Mouse (Mus musculus) urinary bladder, postnatal 4 days (tissue): ENCODE results near the gene Ccnd2.
A peak's percentile ranks its signal among the peaks of the same experiment; 100 is the strongest.

Source experiments
- DNase-seq, 2 experiments: peaks; one replicate each; pipeline ENCODE4 v3.0.0; 2021 to 2022; ENCODE audit warnings: low spot score in 2 of 2

Gene Ccnd2

DNA sequence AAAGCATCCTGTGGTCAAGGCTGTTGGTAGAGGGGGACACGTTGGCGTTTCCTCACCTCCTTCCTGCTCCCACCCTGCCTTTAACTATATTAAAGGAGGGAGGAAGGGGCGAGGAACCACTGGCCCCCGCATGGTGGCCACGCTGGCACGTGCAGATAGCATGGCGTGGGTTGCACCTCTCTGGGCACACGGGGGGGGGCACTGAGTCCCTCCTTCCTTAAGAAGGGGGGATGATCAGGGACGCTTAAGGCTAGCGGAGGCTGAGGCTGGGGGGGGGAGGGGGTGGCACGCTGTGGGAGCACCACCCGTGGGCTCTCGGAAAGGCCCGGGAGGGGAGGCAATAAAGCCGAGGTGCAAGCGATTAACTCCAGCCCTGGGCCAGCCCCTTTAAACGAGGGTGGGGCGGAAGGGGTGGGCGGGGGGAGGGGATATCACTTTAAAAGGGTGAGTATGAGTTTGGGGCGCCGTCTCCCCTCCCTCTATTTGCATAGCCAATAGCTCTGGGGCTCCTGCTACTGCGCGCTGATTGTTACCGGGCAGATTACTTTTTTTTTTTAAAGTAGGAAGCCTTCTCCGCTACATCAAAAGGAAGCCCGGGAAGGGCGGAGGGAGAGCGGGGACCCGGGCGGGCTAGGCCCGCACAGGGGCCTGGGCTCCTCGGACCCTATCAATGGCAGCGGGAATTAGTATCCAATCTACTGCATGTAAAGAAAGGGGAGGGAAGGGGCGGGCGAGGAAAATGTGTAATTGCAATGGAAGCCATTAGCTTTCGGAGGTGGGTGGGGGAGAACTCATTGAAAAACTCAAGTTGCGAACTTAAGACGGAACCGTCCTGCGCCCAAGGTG is at the start of gene Ccnd2:
Gene Ccnd2 (minus strand): TSS at position 88 of the 846 bp plus-strand sequence.
- DNase-seq, result peak in 1 of 2 experiments; percentile 64

DNA sequence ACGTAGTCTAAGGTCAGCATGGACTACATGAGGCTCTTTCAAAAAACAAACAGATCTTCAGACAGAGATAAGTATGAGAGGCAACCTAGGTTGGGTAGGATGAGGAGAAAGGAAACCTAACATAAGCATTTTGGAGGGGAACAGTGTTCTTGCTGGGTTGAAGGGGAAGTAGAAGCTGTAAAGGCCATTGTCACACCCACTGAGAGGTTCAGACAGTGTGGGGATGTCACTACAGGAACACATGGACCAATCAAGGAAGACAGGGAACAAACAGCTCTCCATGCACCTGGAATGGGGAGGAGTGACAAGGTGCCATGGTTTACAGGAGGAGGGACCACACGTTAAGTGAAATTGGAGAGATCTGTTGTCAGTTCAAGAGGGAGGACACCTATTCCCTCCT is 45.0 kb upstream of the Ccnd2 start:
- DNase-seq, result no peak

DNA sequence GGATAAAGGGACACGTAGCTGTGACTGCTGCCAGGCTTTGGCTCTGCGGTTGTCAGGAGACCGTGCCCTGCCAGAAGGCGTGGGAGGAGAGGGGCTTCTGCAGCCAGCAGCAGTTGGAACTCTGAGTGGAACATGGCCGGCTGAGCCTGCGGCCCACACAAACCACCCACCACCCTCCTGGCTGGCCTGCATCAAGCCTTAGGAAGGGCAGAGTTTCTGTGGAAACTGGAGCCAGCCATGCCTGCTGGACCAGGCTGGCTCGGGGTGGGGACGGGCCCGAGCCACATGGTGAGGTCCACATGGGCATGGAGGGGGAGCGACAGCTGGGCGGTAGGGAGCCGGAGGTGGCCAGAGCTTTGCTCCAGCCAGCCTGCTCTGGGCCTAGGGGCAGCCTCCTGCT is 29.3 kb upstream of the Ccnd2 start:
- peak in 1 of 2 experiments; percentile 25 for DNase-seq

DNA sequence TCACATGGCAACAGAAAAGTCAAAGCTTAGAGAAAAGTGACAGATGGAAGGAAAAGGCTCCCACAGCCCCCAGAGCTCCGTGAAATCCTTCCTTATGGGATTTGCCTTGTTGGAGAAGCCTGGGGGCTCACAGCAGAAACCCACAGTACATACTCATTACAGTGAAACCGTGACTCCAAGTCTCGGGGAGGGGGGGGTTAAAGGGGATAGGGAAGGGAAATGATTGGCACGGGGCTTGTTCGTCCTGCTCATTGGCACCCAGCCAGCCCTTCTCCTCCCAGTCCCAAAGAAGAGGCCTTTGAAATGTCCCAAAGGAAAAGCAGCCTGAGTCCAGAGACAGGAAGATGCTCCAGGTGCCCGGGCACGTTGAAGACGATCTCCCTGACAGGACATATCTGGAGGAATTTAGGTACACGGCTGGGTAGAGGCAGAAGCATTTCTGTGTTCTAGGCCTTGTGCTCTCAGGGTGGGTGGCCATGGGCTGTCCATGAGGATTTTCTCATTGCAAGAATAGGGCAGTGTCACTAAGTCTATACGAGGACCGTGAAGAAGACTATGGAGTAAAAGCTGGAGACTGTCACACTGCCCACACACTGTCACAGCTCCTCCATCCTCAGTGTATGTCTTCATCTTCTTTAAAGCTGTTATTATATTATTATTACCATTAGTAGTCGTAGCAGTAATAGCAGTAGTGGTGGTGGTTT is 27.2 kb upstream of the Ccnd2 start:
- DNase-seq, result no peak

DNA sequence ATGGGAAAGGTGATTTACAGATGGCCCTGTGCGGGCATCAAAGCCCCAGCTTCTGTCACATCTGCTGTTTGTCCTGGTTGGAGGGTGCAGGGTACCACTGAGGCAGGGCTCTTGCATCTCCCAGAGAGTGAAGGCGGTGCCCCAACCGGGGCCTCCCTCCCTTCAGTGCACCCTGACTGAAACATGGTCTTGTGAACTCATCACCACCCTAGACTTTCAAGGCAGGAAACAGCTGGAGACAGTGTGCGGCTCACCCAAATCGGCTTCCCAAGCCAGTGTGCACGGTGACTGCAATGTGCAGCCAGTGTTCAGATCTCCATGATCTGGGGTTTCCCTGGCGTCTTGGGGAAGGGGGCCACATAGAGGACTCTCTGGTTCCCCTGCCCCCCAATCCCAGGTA is 26.0 kb upstream of the Ccnd2 start:
- DNase-seq, result no peak

DNA sequence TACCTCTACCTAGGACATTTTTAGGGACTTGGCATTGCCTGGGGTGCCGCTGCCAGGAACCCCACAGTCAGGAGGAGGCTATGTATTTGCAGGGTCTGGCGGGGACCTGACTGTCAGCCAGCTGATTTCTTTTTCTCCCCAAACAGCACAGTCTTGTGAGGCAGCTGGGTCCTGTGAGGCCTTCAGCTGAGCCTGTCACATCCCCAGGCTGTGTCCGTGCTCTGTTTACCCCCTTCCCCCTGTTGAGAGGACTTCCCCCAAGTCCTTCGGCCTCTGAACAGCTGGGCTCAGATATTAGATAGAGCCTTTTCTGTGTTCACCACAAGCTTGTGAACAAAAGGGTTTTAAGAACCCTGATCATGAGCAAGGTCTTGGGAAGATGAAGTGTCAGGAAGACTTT is 25.4 kb upstream of the Ccnd2 start:
- no peak for DNase-seq

DNA sequence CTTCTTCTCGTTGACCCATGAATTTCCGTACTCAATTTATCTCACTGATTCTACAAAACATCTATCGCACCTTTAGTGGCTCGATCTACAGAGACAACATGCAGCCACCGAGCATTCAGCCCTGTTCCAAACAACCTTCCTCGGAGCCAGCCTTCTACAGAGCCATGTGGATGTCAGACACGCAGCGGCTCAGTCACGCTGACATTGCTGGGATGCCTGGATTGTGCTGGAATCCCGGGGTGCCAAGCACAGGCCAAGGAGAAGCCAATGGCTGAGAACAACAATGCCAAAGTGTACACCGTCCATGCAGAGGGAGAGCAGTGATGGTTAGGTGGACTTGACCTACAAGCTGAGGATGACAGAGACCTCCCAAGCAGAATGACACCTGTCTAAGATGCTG is 20.5 kb upstream of the Ccnd2 start:
- no peak for DNase-seq

DNA sequence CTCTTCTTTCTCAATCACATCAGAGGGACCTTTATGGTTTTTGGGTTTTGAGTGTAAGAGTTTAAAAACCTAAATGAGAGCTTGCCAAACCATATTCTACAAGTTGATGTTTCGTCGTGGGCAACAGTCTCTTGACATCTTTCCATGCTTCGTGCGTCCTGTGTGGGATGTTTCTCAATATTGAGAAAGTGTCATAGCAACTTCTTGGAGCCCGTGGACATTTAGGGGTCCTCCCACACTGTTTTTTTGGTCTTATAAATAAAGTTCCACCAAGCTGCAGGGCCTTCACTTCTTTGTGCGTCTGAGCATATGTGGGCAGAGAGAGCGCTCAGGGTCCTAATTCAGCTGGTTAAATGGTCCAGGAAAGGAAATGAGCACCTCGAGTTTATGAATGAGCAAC is 18.7 kb upstream of the Ccnd2 start:
- no peak for DNase-seq

DNA sequence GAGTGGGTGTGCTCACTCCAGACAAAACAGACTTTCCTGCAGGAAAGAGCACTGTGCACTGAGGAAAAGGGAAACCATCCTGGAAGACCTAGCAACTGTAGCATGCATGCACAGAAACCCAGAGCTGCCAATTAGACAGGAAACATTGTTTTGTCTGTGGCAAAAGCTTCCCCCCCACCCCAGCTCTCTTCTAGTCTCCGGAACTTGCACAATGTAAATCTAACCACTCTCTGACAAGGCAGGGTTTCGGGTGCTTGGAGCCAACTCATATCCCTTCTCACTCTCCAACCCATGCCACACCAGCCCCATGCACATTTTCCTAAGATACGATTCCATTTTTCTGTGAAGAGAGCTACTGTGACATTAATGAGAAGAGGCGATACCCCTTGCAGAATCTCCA is 13.7 kb upstream of the Ccnd2 start:
- DNase-seq, result no peak

DNA sequence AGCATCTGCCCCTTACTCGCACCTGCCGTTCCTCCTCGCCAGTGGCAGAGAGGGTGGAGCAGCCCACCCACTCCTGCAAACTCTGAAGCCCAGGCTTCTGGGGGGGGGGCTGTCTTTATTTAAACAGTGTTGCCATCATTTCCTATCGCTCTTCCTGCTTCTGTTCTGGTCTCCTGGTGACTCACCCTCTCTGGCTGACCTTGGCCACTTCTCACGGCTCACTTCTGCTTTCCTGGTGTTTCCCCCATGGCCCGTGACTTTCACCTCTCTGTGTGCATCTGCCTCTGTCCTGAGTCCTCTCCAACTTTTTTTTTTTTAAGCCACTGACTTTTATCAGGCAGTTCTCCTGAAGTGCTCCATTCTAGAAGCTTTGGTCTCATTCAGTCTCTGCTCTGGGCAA is 10.8 kb upstream of the Ccnd2 start:
- no peak for DNase-seq

DNA sequence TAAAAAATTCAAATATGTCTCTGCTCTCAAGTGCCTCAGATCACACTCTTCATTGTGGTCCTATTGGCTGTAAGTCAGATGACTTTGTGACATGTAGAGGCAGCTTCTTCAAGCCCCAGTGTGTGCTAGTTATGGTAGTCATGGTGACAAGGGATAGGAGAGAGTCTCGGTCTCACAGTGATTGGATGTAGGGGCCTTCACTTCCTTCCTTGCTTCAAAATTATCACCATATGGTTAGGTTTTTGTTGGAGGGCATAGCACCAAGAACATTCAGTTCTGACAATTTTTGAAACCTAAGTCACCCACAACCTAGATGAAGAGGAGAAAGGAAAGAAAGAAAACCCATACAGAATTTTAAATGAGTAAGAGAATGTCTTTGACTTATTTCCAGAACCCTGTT is 5.3 kb upstream of the Ccnd2 start:
- no peak for DNase-seq

DNA sequence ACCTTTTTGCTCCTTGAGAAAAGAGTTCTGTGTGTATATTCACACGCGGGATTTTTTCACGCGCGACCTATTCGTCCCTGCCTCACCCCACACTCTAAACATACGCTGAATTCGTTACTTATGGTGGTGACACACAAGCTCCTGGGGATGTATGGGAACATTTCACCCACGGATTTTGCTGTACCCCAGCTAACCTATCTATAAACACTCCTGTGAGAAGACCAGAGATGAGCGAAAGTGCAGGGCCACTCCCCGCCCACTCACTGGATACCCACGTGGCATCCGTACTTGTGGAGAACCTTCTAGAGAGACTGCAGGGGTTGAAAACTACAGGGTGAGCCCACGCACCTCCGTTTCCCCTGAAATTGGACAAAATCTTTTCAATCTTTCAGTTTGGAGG is 3.5 kb upstream of the Ccnd2 start:
- DNase-seq, result no peak

DNA sequence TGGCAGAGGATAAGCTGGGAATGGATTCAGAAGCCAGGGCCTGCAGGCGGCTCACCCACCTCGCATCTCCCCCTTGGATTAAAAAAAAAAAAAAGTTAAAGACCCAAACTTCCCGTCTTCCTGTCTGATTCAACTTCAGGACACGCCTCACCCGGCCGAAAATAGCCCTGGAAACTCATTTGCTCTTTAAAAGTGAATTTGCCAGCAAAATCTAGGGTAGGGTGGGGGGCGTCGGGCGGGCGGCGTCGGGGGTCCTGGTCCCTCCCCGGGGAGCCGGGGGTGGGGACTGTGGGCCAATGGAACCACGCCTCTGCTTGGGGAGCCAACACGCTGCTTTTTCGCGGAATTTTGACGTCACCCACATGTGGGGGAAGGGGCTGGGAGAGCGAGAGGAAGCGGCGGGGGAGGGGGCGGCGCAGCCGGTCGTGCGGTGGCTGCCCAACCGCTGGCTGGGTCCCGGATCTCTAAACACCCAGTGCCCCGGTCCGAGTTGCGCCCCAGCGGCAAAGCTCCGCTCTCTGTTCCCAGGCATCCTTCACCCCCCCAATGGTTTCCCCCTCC is 2.8 kb upstream of the Ccnd2 start:
- peak; percentile 71 to 81 for DNase-seq

DNA sequence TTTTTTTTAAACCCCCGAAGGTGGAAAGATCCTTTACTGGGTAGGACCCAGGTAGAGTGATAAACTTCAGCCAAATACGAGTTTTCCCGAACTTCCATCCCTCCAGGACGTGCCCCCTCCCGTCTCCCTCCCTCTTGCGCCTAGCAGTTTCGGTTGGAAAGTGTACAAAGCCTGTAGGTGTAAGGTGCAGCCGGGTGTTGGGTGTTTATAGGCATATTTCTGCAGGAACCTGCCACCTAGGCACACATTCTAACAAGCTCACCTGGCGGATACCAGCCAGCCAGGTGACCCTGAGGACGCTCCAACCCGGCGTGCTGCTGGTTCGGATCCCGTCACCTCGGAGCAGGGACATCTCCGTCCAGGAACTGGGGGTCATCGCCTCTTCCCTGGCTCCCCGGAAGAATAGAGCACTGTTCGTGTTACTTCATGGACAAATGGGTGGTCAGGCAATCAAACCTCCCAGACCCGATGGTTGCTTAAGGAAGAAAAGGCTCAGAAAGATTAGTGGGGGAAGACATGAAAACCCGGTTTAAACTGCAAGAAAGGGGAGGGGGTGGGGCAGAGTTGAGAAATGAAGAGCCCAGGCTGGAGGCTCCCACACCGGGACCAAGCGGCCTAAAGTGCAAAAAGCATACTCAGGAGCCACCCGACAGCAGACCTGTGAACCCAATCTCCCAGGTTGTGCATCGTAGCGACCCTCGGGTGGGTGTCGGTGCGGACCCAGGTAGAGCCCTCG is 2.1 kb upstream of the Ccnd2 start:
- no peak for DNase-seq

DNA sequence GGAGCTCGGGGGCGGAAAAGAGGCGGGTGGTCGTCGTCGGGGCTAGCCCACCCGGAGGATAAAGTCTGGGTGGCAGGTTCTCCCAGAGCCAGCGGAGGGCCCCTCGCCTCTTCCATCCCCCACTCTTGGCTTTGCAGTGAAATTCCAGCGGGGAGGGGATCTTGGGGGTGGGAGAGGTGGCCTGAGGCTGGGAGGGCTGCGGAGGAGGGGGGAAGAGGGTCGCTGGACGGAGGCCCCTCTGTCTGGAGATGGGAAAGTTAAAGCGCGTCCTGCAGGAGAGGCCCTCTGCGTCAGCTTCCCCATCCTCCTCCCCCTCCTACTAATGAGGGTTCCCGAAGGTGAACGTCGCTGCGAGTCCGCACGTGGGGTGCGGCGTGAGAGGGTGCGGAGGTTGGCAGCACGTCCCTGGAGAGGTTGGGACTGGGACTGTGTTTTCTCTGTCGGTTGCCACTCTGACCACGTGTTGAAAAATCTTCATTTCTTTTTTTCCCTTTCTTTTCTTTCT is 1.4 kb upstream of the Ccnd2 start:
- DNase-seq, result no peak

DNA sequence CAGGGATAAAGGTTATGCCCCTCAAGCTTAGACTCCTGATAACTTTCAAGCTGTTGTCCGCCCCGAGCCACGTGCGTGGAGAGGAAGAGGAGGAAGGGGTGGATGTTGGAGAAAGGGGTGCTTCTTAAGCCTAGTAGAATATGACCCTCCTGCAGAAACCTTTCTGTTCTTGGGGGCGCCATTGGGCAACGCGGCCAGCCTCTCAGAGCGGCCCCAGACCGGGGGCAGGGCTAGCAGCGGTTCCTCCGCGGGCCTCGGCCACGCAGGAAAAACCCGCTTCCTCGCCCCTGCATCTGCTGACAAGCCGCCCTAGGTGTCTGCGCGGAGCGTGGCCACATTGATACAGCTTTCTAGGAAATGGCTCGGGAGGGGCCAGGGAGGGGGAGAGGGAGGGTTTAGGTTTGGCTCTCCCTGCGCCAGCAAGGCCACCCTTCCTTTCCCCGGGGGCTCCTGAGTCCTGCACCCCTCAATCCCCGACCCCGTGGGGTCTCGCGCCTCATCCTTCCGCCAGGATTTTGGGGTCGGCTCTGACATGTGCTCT is 358 bp downstream of the Ccnd2 start:
- peak in 1 of 2 experiments; percentile 59 for DNase-seq

DNA sequence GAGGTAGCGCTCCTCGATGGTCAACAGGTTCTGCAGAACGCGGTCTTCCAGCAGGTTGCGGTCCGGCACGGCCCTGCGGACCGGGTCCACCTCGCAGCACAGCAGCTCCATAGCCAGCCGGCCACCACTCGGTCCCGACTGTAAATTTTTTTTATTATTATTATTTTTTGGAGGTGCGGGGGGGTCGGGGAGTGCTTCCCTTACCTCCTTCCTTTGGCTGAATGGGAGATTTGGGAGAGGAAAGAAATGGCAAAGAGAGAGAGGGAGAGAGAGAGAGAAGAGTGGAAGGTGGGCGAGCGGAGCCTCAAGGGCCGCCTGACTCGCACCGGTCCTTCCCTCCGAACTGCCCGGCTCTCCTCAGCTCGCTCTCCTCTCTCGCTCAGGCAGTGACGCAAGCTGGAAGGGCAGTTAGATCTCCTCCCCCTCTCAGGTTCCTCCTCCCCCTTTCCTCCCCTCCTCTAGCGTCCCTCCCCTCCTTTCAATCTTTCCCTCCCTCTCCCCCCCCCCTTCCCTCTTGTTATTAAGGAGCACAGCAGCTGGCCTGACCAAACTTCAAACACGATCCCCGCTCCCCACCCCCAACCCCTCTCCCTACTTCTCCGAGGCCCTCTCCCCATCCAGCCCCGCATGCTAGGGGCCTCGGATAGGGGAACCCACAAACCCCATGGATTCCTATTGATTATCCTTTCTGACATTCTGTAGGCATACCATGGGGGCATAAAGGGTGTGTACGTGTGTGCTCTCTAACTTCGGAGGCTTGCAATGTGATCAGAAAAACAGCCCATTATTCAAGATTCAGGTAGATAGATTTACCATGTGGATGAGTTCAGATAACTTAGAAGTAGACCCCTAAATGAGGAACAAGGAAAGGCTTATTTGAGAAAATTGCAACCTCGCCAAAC is 1.1 kb downstream of the Ccnd2 start:
- peak in 1 of 2 experiments; percentile 72 for DNase-seq

DNA sequence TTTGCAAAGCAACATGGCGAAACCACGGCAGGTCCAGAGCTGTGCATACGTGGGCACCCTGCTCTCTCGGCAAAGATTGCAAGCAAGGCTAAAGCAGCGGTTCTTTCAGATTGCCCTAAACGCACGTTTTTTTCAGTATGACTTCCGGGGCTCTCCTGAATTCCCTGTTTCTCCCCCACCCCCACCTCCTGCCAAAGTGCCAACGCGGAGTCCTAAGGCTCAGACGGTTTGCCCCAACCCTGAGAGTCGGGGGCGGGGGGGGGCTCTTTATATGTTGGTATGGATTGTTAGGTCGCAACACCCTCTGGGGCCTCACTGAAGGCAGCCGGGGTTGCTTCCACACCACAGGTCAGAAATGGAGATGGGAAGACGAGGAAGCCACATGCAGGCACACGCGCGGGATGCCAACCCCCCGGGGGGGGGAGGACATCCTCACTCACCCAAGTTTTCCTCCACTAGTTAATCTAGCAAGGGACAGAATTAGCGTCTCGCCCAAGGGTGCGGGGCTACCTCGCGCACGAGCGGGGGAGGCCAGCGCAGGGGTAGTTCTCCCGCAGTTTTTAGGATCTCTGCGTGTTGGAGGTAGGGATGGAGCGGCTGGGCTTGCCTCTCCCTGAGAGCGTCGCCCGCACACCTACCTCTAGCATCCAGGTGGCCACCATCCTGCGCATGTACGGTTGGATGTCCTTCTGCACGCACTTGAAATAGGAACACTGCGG is 1.9 kb downstream of the Ccnd2 start:
- no peak for DNase-seq

DNA sequence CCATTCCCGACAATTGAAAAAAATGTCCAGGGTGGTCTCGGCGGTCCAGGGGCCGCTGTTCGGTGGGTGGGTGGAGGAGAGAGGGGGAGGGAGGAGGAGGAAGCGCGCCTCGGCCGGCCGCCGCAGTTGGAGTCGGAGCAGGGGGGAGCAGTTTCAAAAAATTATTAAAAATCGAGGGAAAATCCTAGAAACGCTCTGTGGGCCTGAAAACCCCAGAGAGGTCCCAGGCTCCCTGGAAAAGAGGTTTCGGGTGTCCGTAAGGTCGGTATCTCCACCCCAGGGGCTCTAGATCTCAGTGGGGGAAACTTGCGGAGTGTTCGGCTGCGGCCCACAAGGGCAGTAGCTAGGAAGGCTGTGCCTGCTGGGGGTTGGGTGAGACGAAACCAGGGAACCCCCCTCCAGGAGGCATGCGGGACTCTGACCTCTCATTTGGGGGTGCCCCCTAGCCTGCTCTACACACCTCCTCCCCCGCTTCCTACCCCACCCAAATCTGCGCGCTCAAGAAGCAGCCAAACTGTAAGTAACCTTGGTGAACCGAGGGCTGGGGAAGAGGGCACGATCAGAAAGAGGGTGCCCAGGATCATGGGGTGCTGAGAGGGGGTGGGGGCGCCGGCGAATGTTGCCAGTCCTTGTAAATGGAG is 2.6 kb downstream of the Ccnd2 start:
- no peak for DNase-seq
